Mouse (Mus musculus): ENCODE results near the gene Bckdk. TPM values are rescaled to one million over a fixed set of nuclear protein-coding genes. Genes with fewer than 3 reads are reported as not detected.

Gene Bckdk
- total and polyA plus RNA-seq, 3 experiments = 32.6 to 126 TPM; not detected in 1

GRCm38 (mm10) chr7:127918203-127918602 is 14.3 kb downstream of the Bckdk start:
- no peaks in the 10 kb centered on the region for H3K27me3 ChIP-seq (ENCODE audit: control insufficient read depth in 1 of 2, insufficient read depth in 2 of 2, low read length in 2 of 2)
- H3K4me3 ChIP-seq (ENCODE audit: control insufficient read depth in 1 of 2, insufficient read depth in 1 of 2, low read depth in 2 of 2, low read length in 2 of 2) = no peak overlapping the region
- H3K9me3 ChIP-seq (replicated peaks; ENCODE audit: insufficient read depth, low read length) = no peaks in the 10 kb centered on the region
- DNase-seq (ENCODE audit: low read depth, low spot score) = peak; percentile 83
- H3K36me3 ChIP-seq (ENCODE audit: control insufficient read depth in 1 of 2, insufficient read depth in 2 of 2, low read length in 2 of 2) = peaks cover 2 to 15% of the 10 kb centered on the region in 2 experiments; a peak in 3 of 4 replicates
- no peak overlapping the region for H3K9ac ChIP-seq (ENCODE audit: control insufficient read depth, low read depth, low read length, poor library complexity, severe bottlenecking)
- peaks cover 0 to 14% of the 10 kb centered on the region in 2 experiments; a peak in 2 of 4 replicates for H3K4me1 ChIP-seq (ENCODE audit: control insufficient read depth in 1 of 2, insufficient read depth in 2 of 2, low read length in 2 of 2)
- no peak overlapping the region for H3K27ac ChIP-seq (ENCODE audit: control insufficient read depth, low read depth, low read length)
- TF ChIP-seq KAT2A (conservative IDR thresholded peaks at IDR 0.05; ENCODE audit: low read depth, low read length) = no peak
- TF ChIP-seq TCF12 (IDR thresholded peaks at IDR 0.05; ENCODE audit: low read depth, low read length) = no peak
- TF ChIP-seq ETS1 (IDR thresholded peaks at IDR 0.05; ENCODE audit: low read depth, low read length) = no peak
- no peak for TF ChIP-seq JUND (IDR thresholded peaks at IDR 0.05; ENCODE audit: low read depth, low read length)
- peak; percentile 91 for TF ChIP-seq MYC (IDR thresholded peaks at IDR 0.05; ENCODE audit: low read depth, low read length)
- peak; percentile 25 for TF ChIP-seq RAD21 (IDR thresholded peaks at IDR 0.05; ENCODE audit: low read depth, low read length)
- no peak for TF ChIP-seq MYB (IDR thresholded peaks at IDR 0.05; ENCODE audit: low read depth, low read length)
- TF ChIP-seq SMC3 (IDR thresholded peaks at IDR 0.05; ENCODE audit: low read depth, low read length) = peak; percentile 58
- peak; percentile 64 to 70 (median 66) for TF ChIP-seq CTCF (IDR thresholded peaks at IDR 0.05 in 2 of 3, conservative IDR thresholded peaks at IDR 0.05 in 1 of 3; ENCODE audit: control insufficient read depth in 1 of 3, insufficient read depth in 1 of 3, low read depth in 2 of 3, low read length in 3 of 3, poor library complexity in 1 of 3, severe bottlenecking in 1 of 3)
- TF ChIP-seq ZMIZ1 (IDR thresholded peaks at IDR 0.05; ENCODE audit: low read depth, low read length) = no peak
- no peak for TF ChIP-seq ZNF384 (IDR thresholded peaks at IDR 0.05; ENCODE audit: low read depth, low read length)
- TF ChIP-seq GABPA (IDR thresholded peaks at IDR 0.05; ENCODE audit: low read depth, low read length) = no peak
- TF ChIP-seq E2F4 (IDR thresholded peaks at IDR 0.05; ENCODE audit: borderline replicate concordance, low read depth, low read length) = no peak
- TF ChIP-seq MAX (IDR thresholded peaks at IDR 0.05; ENCODE audit: low read length) = 0 out of 2 replicates have a peak, but pooled peaks have one; percentile 5
- TF ChIP-seq HCFC1 (IDR thresholded peaks at IDR 0.05; ENCODE audit: low read depth, low read length) = 0 out of 2 replicates have a peak, but pooled peaks have one; percentile 25
- no peak for TF ChIP-seq BHLHE40 (IDR thresholded peaks at IDR 0.05; ENCODE audit: borderline replicate concordance, low read depth, low read length)
- TF ChIP-seq ELF1 (IDR thresholded peaks at IDR 0.05; ENCODE audit: low read depth, low read length) = no peak
- TF ChIP-seq MAZ (IDR thresholded peaks at IDR 0.05; ENCODE audit: low read depth, low read length) = no peak
- TF ChIP-seq SIN3A (IDR thresholded peaks at IDR 0.05; ENCODE audit: low read length) = 0 out of 2 replicates have a peak, but pooled peaks have one; percentile 17
- TF ChIP-seq POLR2A (IDR thresholded peaks at IDR 0.05; ENCODE audit: control insufficient read depth in 1 of 2, insufficient read depth in 1 of 2, low read depth in 1 of 2, low read length in 2 of 2, poor library complexity in 1 of 2) = no peak
- TF ChIP-seq CHD2 (IDR thresholded peaks at IDR 0.05; ENCODE audit: low read length) = no peak
- no peak for TF ChIP-seq GATA1 (IDR thresholded peaks at IDR 0.05; ENCODE audit: low read depth, low read length)
- H3K79me2 ChIP-seq (ENCODE audit: control insufficient read depth, insufficient read depth, low read length, poor library complexity) = peaks cover 1% of the 10 kb centered on the region; the same call in 1 of the 2 replicates

- Histone ChIP-seq H3K36me3 (ENCODE audit: control insufficient read depth in 1 of 2, insufficient read depth in 2 of 2, low read length in 2 of 2) (peaks cover 2 to 13% of the 10 kb centered on the region in 2 experiments; a peak in 3 of 4 replicates), H3K9me3 (replicated peaks; ENCODE audit: insufficient read depth, low read length) (no peaks in the 10 kb centered on the region), H3K9ac (ENCODE audit: control insufficient read depth, low read depth, low read length, poor library complexity, severe bottlenecking) (no peak overlapping the region), H3K79me2 (ENCODE audit: control insufficient read depth, insufficient read depth, low read length, poor library complexity) (no peaks in the 10 kb centered on the region), H3K27ac (ENCODE audit: control insufficient read depth, low read depth, low read length) (no peak overlapping the region), H3K4me3 (ENCODE audit: control insufficient read depth in 1 of 2, insufficient read depth in 1 of 2, low read depth in 2 of 2, low read length in 2 of 2) (no peak overlapping the region), H3K4me1 (ENCODE audit: control insufficient read depth in 1 of 2, insufficient read depth in 2 of 2, low read length in 2 of 2) (peaks cover 0 to 11% of the 10 kb centered on the region in 2 experiments; a peak in 2 of 4 replicates), H3K27me3 (ENCODE audit: control insufficient read depth in 1 of 2, insufficient read depth in 2 of 2, low read length in 2 of 2) (no peaks in the 10 kb centered on the region)
- peak; percentile 54 for DNase-seq (ENCODE audit: low read depth, low spot score)
- TF ChIP-seq ZMIZ1 (IDR thresholded peaks at IDR 0.05; ENCODE audit: low read depth, low read length) (no peak), CHD2 (IDR thresholded peaks at IDR 0.05; ENCODE audit: low read length) (no peak), GABPA (IDR thresholded peaks at IDR 0.05; ENCODE audit: low read depth, low read length) (no peak), ZC3H11A (IDR thresholded peaks at IDR 0.05; ENCODE audit: low read depth, low read length) (no peak), ETS1 (IDR thresholded peaks at IDR 0.05; ENCODE audit: low read depth, low read length) (no peak), CHD1 (IDR thresholded peaks at IDR 0.05; ENCODE audit: low read depth, low read length) (no peak), NRF1 (IDR thresholded peaks at IDR 0.05; ENCODE audit: insufficient read depth, low read depth, low read length, poor library complexity, severe bottlenecking) (no peak), MXI1 (IDR thresholded peaks at IDR 0.05; ENCODE audit: low read depth, low read length) (no peak), TCF12 (IDR thresholded peaks at IDR 0.05; ENCODE audit: low read depth, low read length) (no peak), ELF1 (IDR thresholded peaks at IDR 0.05; ENCODE audit: low read depth, low read length) (no peak), CTCF (IDR thresholded peaks at IDR 0.05 in 2 of 3, conservative IDR thresholded peaks at IDR 0.05 in 1 of 3; ENCODE audit: control insufficient read depth in 1 of 3, insufficient read depth in 1 of 3, low read depth in 2 of 3, low read length in 3 of 3, poor library complexity in 1 of 3, severe bottlenecking in 1 of 3) (peak; percentile 50 to 69 (median 56); a peak in 5 of 6 replicates), GATA1 (IDR thresholded peaks at IDR 0.05; ENCODE audit: low read depth, low read length) (peak; percentile 58), MAX (IDR thresholded peaks at IDR 0.05; ENCODE audit: low read length) (no peak), ZKSCAN1 (IDR thresholded peaks at IDR 0.05; ENCODE audit: low read depth, low read length) (no peak), RAD21 (IDR thresholded peaks at IDR 0.05; ENCODE audit: low read depth, low read length) (peak; percentile 15)
Observed at GRCm38 (mm10) chr7:127919290-127919689, 15.4 kb downstream of the Bckdk start.
